Mouse (Mus musculus): ENCODE data around the gene Ighmbp2. TPM values are rescaled to one million over a fixed set of nuclear protein-coding genes. Genes with fewer than 3 reads are reported as not detected.

The Ighmbp2 gene
- polyA plus RNA-seq, 1 experiment from 2014 or later: 10.2 TPM

- 82% methylated on average over 3 of the region's 3 CpGs for WGBS
Measured at GRCm38 (mm10) chr19:3320801-3321200, 38.0 kb upstream of the Ighmbp2 start.

GRCm38 (mm10) chr19:3320086-3320485 lies 37.3 kb upstream of the Ighmbp2 start:
- 80% methylated on average over 7 of the region's 7 CpGs for WGBS
- H3K36me3 ChIP-seq: no peaks in the 10 kb centered on the region
- H3K9me3 ChIP-seq (replicated peaks): no peaks in the 10 kb centered on the region
- no peak for ATAC-seq (ENCODE audit: insufficient number of reproducible peaks, low FRiP score, low TSS enrichment, low read depth)
- no peak overlapping the region for H3K9ac ChIP-seq
- no peak overlapping the region for H3K4me2 ChIP-seq (replicated peaks)
- no peak overlapping the region for H3K27ac ChIP-seq (replicated peaks)
- no peaks in the 10 kb centered on the region for H3K27me3 ChIP-seq
- no peak overlapping the region for H3K4me3 ChIP-seq (replicated peaks)
- H3K4me1 ChIP-seq: peaks cover 27% of the 10 kb centered on the region

More at GRCm38 (mm10) chr19:3320801-3321200, 38.0 kb upstream of the Ighmbp2 start:
- Histone ChIP-seq H3K4me2 (replicated peaks) (no peak overlapping the region), H3K36me3 (no peaks in the 10 kb centered on the region), H3K4me1 (peaks cover 28% of the 10 kb centered on the region), H3K27ac (replicated peaks) (no peak overlapping the region), H3K9me3 (replicated peaks) (no peaks in the 10 kb centered on the region), H3K4me3 (replicated peaks) (no peak overlapping the region), H3K9ac (no peak overlapping the region), H3K27me3 (no peaks in the 10 kb centered on the region)
- ATAC-seq (ENCODE audit: insufficient number of reproducible peaks, low FRiP score, low TSS enrichment, low read depth): no peak

- Histone ChIP-seq H3K9ac (no peak overlapping the region), H3K4me3 (replicated peaks) (no peak overlapping the region), H3K27ac (replicated peaks) (no peak overlapping the region), H3K9me3 (replicated peaks) (no peaks in the 10 kb centered on the region), H3K36me3 (no peaks in the 10 kb centered on the region), H3K27me3 (no peaks in the 10 kb centered on the region), H3K4me1 (peaks cover 20% of the 10 kb centered on the region), H3K4me2 (replicated peaks) (no peak overlapping the region)
- WGBS: 75% methylated on average over 2 of the region's 2 CpGs
- no peak for ATAC-seq (ENCODE audit: insufficient number of reproducible peaks, low FRiP score, low TSS enrichment, low read depth)
Measured at GRCm38 (mm10) chr19:3319341-3319740, 36.5 kb upstream of the Ighmbp2 start.

GRCm38 (mm10) chr19:3307175-3307949 lies 24.5 kb upstream of the Ighmbp2 start:
- WGBS: 40% methylated on average over 16 of the region's 16 CpGs
- no peak overlapping the region for H3K27ac ChIP-seq (replicated peaks)
- H3K9ac ChIP-seq: no peak overlapping the region
- no peak overlapping the region for H3K4me3 ChIP-seq (replicated peaks)
- no peaks in the 10 kb centered on the region for H3K4me1 ChIP-seq
- ATAC-seq (ENCODE audit: insufficient number of reproducible peaks, low FRiP score, low TSS enrichment, low read depth): no peak; the same call in 1 of the 2 replicates
- H3K9me3 ChIP-seq (replicated peaks): no peaks in the 10 kb centered on the region
- H3K27me3 ChIP-seq: 0 out of 2 replicates have a peak, but pooled peaks cover 6% of the 10 kb centered on the region
- H3K4me2 ChIP-seq (replicated peaks): no peak overlapping the region
- H3K36me3 ChIP-seq: no peaks in the 10 kb centered on the region

GRCm38 (mm10) chr19:3304017-3304416 lies 21.2 kb upstream of the Ighmbp2 start:
- H3K4me2 ChIP-seq (replicated peaks): no peak overlapping the region
- WGBS: 45% methylated on average over 4 of the region's 4 CpGs
- no peaks in the 10 kb centered on the region for H3K4me1 ChIP-seq
- H3K9ac ChIP-seq: no peak overlapping the region
- no peaks in the 10 kb centered on the region for H3K36me3 ChIP-seq
- H3K27ac ChIP-seq (replicated peaks): no peak overlapping the region
- no peak for ATAC-seq (ENCODE audit: insufficient number of reproducible peaks, low FRiP score, low TSS enrichment, low read depth)
- no peak overlapping the region for H3K4me3 ChIP-seq (replicated peaks)
- H3K9me3 ChIP-seq (replicated peaks): no peaks in the 10 kb centered on the region
- H3K27me3 ChIP-seq: 0 out of 2 replicates have a peak, but pooled peaks cover 6% of the 10 kb centered on the region

GRCm38 (mm10) chr19:3297775-3298174 lies 15.0 kb upstream of the Ighmbp2 start:
- no peak overlapping the region for H3K4me2 ChIP-seq (replicated peaks)
- no peak for ATAC-seq (ENCODE audit: insufficient number of reproducible peaks, low FRiP score, low TSS enrichment, low read depth)
- H3K4me1 ChIP-seq: no peaks in the 10 kb centered on the region
- no peaks in the 10 kb centered on the region for H3K36me3 ChIP-seq
- 83% methylated on average over 7 of the region's 7 CpGs for WGBS
- H3K9ac ChIP-seq: no peak overlapping the region
- no peak overlapping the region for H3K4me3 ChIP-seq (replicated peaks)
- H3K9me3 ChIP-seq (replicated peaks): no peaks in the 10 kb centered on the region
- H3K27me3 ChIP-seq: no peaks in the 10 kb centered on the region
- H3K27ac ChIP-seq (replicated peaks): no peak overlapping the region

- Histone ChIP-seq H3K4me2 (replicated peaks) (no peak overlapping the region), H3K9me3 (replicated peaks) (no peaks in the 10 kb centered on the region), H3K4me3 (replicated peaks) (no peak overlapping the region), H3K4me1 (no peaks in the 10 kb centered on the region), H3K27me3 (no peaks in the 10 kb centered on the region), H3K36me3 (no peaks in the 10 kb centered on the region), H3K9ac (no peak overlapping the region), H3K27ac (replicated peaks) (no peak overlapping the region)
- no peak for ATAC-seq (ENCODE audit: insufficient number of reproducible peaks, low FRiP score, low TSS enrichment, low read depth)
Measured at GRCm38 (mm10) chr19:3297034-3297433, 14.2 kb upstream of the Ighmbp2 start.

GRCm38 (mm10) chr19:3295245-3295644 lies 12.4 kb upstream of the Ighmbp2 start:
- no peak overlapping the region for H3K9ac ChIP-seq
- no peaks in the 10 kb centered on the region for H3K9me3 ChIP-seq (replicated peaks)
- H3K4me3 ChIP-seq (replicated peaks): no peak overlapping the region
- ATAC-seq (ENCODE audit: insufficient number of reproducible peaks, low FRiP score, low TSS enrichment, low read depth): no peak
- no peaks in the 10 kb centered on the region for H3K4me1 ChIP-seq
- H3K27me3 ChIP-seq: no peaks in the 10 kb centered on the region
- peaks cover 15% of the 10 kb centered on the region for H3K36me3 ChIP-seq
- no peak overlapping the region for H3K27ac ChIP-seq (replicated peaks)
- no peak overlapping the region for H3K4me2 ChIP-seq (replicated peaks)
- WGBS: 86% methylated on average over 6 of the region's 6 CpGs

GRCm38 (mm10) chr19:3292993-3293392 lies 10.2 kb upstream of the Ighmbp2 start:
- ATAC-seq (ENCODE audit: insufficient number of reproducible peaks, low FRiP score, low TSS enrichment, low read depth): no peak
- no peak overlapping the region for H3K4me2 ChIP-seq (replicated peaks)
- H3K4me3 ChIP-seq (replicated peaks): no peak overlapping the region
- H3K27ac ChIP-seq (replicated peaks): no peak overlapping the region
- H3K9ac ChIP-seq: no peak overlapping the region
- H3K27me3 ChIP-seq: no peaks in the 10 kb centered on the region
- H3K36me3 ChIP-seq: peaks cover 36% of the 10 kb centered on the region
- H3K4me1 ChIP-seq: no peaks in the 10 kb centered on the region
- H3K9me3 ChIP-seq (replicated peaks): no peaks in the 10 kb centered on the region
- WGBS: 91% methylated on average over 1 of the region's 1 CpGs

- Histone ChIP-seq H3K4me1 (no peaks in the 10 kb centered on the region), H3K4me2 (replicated peaks) (no peak overlapping the region), H3K4me3 (replicated peaks) (no peak overlapping the region), H3K27me3 (no peaks in the 10 kb centered on the region), H3K27ac (replicated peaks) (no peak overlapping the region), H3K9me3 (replicated peaks) (no peaks in the 10 kb centered on the region), H3K36me3 (peaks cover 45% of the 10 kb centered on the region), H3K9ac (no peak overlapping the region)
- no peak; the same call in 1 of the 2 replicates for ATAC-seq (ENCODE audit: insufficient number of reproducible peaks, low FRiP score, low TSS enrichment, low read depth)
- WGBS: 86% methylated on average over 2 of the region's 2 CpGs
Measured at GRCm38 (mm10) chr19:3292028-3292427, 9.2 kb upstream of the Ighmbp2 start.

GRCm38 (mm10) chr19:3289006-3289405 lies 6.2 kb upstream of the Ighmbp2 start:
- Histone ChIP-seq H3K36me3 (peaks cover 66% of the 10 kb centered on the region), H3K4me2 (replicated peaks) (no peak overlapping the region), H3K27ac (replicated peaks) (no peak overlapping the region), H3K4me1 (no peaks in the 10 kb centered on the region; the same call in 1 of the 2 replicates), H3K9ac (no peak overlapping the region), H3K9me3 (replicated peaks) (no peaks in the 10 kb centered on the region), H3K27me3 (no peaks in the 10 kb centered on the region), H3K4me3 (replicated peaks) (no peak overlapping the region)
- 100% methylated on average over 1 of the region's 1 CpGs for WGBS
- ATAC-seq (ENCODE audit: insufficient number of reproducible peaks, low FRiP score, low TSS enrichment, low read depth): no peak

GRCm38 (mm10) chr19:3281886-3282285 lies 931 bp downstream of the Ighmbp2 start:
- peaks cover 48% of the 10 kb centered on the region for H3K36me3 ChIP-seq
- H3K4me2 ChIP-seq (replicated peaks): peak overlapping the region; percentile 68
- no peaks in the 10 kb centered on the region for H3K9me3 ChIP-seq (replicated peaks)
- no peaks in the 10 kb centered on the region for H3K27me3 ChIP-seq
- H3K4me3 ChIP-seq (replicated peaks): peak overlapping the region; percentile 92
- H3K9ac ChIP-seq: peak overlapping the region; percentile 78
- no peak for ATAC-seq (ENCODE audit: insufficient number of reproducible peaks, low FRiP score, low TSS enrichment, low read depth)
- no peak overlapping the region for H3K27ac ChIP-seq (replicated peaks)
- 67% methylated on average over 4 of the region's 4 CpGs for WGBS
- H3K4me1 ChIP-seq: peaks cover 20% of the 10 kb centered on the region

All from embryonic facial prominence, embryonic 15.5 days (tissue).